Mouse (Mus musculus): ENCODE results near the gene Gda. TPM values are rescaled to one million over a fixed set of nuclear protein-coding genes. Genes with fewer than 3 reads are reported as not detected.

Gda gene
- polyA plus RNA-seq, 1 experiment from 2014 or later: 0.08 TPM

Other genes starting within 250 kb of the Gda start
- 125 and 129 TPM in 2 replicates for gene Zfand5, start 201.2 kb downstream of the Gda start, polyA plus RNA-seq (2014; fragmentation: Nextera tagmentation; extraction: Ambion mirVana)
- gene 1110059E24Rik, start 179.5 kb upstream of the Gda start, polyA plus RNA-seq (2014; fragmentation: Nextera tagmentation; extraction: Ambion mirVana): 38.5 and 45.4 TPM in 2 replicates
- gene Abhd17b, start 179.7 kb upstream of the Gda start, polyA plus RNA-seq (2014; fragmentation: Nextera tagmentation; extraction: Ambion mirVana): 25.9 and 27.0 TPM in 2 replicates

All from heart, embryonic 14.5 days (tissue).